Mouse (Mus musculus) cerebellum, postnatal 36 days (tissue): ENCODE data around the gene Nr0b2.
"Not testable (repeated sequence)": the region's sequence is repeated elsewhere in the genome, so short reads cannot be mapped to it uniquely, and the experiment has no call there.

Experiments used
- DNase-seq, 2 experiments: peaks; one replicate each; pipeline ENCODE4 v3.0.0; 2021 to 2022; ENCODE audit warnings: mixed read lengths in 2 of 2

Gene Nr0b2

GRCm38 (mm10) chr4:133552768-133553447, at the start of gene Nr0b2:
Gene Nr0b2, plus strand, starts transcription at chr4:133553376.
- peak in 1 of 2 experiments; percentile 21 for DNase-seq

- no peak for DNase-seq
Measured at GRCm38 (mm10) chr4:133504300-133504699, 48.9 kb upstream of the Nr0b2 start.

- DNase-seq = no peak
Measured at GRCm38 (mm10) chr4:133504755-133505485, 48.3 kb upstream of the Nr0b2 start.

DNA sequence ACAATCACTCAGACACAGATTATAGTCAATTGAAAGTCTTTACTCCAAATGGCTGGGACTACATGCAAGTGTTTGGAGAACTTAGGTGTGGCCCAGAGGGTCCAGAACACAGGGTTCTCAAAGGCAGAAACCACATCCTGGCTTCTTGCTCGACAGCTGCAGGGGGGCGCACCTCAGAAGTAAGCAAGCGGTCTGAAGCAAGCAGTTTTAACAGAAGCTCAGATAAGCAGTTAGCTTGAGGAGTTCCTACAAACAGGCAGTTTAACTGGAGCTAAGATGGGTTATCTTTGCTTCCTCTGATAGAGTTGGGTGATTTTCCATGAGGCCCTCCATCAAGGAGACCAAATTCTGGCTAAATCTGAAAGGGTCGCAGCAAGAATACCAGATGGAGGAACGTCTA, 46.6 kb upstream of the Nr0b2 start:
- DNase-seq = no peak

- peak; percentile 70 to 76 for DNase-seq
Measured at GRCm38 (mm10) chr4:133508990-133509389, 44.2 kb upstream of the Nr0b2 start.

DNA sequence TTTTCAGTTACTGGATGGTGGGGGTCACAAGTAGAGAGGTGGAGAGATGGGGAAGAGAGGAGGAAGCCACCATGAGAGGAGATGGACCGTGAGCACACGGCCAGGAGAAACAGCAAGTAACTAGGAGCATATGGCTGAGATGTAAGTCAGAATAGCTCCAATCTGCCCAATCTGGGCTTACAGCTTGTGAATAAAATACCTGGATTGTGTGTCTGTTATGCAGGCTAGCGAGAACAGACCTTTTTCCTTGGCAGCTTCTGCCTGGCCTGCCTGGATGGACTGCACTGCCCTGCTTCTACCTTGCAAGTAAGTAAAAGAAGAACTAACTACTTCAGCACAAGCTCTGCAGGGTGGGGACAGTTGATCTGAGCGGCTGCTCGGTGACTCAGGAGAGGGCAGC, 42.1 kb upstream of the Nr0b2 start:
- peak in 1 of 2 experiments; percentile 31 for DNase-seq

- DNase-seq = not testable (repeated sequence)
Measured at GRCm38 (mm10) chr4:133512511-133512910, 40.7 kb upstream of the Nr0b2 start.

GRCm38 (mm10) chr4:133512972-133513371, 40.2 kb upstream of the Nr0b2 start:
- DNase-seq = peak; percentile 85 to 88

- DNase-seq = no peak
Measured at GRCm38 (mm10) chr4:133518601-133519368, 34.4 kb upstream of the Nr0b2 start, which contains the start of gene Kdf1. Gene Kdf1, plus strand, starts transcription at chr4:133518963.

DNA sequence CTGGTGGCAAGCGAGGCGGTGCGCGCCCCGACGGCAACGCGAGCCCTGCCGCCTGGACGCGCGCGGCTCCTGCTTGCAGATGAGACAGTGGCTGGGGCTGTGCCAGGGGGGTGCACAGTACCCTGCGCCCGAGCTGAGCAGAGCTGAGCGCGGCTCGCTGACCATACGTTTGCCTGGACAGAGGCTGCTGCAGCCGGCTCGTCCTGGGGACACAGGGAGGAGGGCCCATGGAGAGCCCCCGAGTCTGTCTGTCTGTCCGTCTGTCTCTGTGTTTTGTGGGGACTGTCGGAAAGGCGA, 33.9 kb upstream of the Nr0b2 start:
- no peak for DNase-seq

DNA sequence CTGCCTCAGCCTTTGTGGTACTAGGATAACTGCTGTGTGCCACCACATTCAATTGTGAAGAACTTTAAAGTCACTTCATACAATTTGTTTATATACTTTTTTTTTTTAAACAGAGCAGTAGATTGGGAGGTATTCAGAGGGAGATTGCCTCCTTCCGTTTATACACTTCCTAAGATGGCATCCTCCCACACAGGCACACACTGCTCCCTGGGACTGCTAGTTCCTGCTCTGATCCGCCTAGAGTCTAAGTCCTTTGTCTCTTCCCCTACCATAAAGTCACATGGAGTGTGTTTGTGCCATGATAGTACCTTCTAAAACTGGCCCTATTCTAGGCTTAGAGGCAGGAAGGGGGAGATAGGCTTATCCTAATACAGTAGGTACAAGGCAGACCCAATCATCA, 31.7 kb upstream of the Nr0b2 start:
- no peak for DNase-seq

DNA sequence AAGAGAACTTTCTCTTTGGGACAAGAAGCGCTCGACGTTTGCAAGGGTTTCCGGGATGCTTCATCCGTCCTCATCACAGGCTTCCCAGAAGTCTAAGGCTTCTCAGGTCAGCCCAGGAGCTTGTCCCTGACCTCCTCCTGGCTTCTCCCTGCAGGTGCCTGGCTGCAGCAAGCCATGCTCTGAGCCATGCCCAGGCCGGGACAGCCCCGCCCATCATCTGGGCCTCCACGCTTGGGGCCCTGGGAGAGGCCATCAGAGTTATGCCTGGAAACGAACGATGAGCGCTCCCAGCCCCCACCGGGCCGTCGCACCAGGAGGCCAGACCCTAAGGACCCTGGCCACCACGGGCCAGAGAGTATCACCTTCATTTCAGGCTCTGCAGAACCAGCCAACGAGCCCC, 25.4 kb upstream of the Nr0b2 start:
- DNase-seq = no peak

- no peak for DNase-seq
Measured at GRCm38 (mm10) chr4:133532777-133533176, 20.4 kb upstream of the Nr0b2 start.

DNA sequence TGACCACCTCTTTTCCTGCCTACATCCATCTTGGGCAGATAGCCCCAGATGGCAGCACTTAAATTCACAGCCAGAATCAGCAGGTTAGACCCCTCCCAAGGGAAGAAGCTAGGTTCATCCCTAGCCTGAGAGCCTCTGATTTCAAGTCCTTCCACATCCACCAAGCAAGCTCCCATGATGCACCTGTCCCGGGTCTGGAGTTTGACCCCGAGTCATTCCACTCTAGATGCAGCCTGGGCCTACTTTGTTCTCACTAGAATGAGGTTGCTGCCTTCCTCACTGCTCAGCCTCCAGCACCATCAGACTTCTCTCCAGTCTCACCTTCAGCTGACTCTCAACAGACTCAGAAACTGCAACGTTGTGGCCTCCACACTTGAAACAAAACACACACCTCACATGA, 17.1 kb upstream of the Nr0b2 start:
- no peak for DNase-seq

DNA sequence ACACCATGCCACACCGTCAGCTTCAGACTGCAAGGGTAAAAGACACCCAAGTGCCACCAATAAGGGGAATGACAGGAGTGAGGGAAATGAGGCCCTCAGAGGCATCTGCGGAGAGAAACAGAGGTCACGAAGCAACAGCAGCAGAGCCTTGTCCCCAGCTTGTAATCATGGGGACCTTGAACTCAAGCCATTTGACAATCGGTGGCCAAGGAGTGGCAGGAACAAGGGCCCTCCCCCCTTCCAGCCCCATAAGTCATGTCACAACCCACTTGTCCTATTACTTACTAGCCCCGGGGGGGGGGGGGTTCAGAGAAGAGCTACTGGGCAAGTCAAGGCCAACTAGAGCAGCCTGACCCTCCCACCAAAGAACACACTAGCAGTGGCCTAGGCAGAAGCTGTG, 16.5 kb upstream of the Nr0b2 start:
- DNase-seq = no peak

DNA sequence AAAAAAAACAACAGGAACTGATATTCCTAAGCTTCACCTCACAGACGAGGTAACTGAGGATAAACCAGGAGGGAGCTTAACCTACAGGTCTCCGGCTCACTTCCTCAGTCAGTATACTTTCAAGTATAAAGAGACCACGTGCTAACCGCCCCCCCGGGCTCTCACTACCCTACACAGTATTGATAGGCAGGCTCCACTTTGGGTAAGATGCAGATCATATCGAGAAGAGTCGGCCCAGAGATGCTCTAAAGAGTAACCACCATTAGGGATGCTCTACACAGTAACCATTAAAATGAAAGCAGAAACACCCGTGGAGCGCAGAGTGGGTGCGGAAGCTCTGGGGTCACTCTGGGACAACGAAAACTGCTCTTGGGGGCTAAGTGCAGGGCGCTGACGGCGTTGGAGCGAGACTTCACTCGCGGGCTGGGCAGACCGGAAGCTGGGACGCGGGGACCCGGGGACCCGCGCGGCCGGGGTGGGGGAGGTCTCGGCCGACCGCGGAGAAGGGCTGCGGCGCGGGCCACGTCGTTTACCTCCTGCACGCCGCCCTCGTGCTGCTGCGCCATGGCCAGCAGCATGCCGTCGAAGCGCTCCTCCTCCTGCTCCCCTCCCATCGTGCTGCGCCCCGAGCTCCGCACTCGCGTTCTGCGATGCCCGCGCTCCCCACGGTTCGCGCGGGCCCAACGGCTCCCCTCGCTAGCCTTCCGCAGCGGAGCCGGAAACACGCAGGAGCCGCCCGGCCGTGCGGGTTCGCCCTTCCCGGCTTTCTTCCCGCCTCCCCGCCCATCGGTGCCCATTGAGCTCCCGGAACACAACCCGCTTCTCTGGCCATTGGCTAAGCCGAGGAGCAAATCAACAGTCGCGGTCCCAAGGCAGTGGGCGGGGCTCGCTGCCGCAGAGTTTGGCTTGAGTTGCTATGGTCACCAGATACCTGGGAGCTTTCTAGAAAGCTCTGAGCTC, 7.6 kb upstream of the Nr0b2 start, which contains the start of gene Nudc:
TSS of gene Nudc (minus strand) at position 725 of the 960 bp plus-strand sequence.
- peak; percentile 95 to 96 for DNase-seq

DNA sequence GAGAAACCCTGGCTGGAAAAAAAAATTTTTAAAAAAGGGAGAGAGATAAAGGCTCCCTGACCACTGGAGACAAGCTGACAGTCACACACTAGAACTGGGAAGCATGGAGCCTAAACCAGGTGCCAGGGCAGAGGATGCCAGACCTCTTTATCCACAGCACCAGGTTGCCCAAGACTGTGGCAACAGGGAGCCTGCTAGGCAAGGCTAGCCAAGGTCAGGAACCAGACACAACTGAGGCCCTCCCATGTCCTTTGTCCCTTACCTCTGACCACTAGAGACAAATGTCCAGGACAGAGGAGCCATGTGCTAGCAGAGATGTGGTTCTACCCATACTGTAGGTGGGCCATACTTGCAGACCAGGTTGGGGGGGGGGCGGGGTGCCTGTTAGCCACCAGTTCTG, 1.1 kb upstream of the Nr0b2 start:
- no peak for DNase-seq

DNA sequence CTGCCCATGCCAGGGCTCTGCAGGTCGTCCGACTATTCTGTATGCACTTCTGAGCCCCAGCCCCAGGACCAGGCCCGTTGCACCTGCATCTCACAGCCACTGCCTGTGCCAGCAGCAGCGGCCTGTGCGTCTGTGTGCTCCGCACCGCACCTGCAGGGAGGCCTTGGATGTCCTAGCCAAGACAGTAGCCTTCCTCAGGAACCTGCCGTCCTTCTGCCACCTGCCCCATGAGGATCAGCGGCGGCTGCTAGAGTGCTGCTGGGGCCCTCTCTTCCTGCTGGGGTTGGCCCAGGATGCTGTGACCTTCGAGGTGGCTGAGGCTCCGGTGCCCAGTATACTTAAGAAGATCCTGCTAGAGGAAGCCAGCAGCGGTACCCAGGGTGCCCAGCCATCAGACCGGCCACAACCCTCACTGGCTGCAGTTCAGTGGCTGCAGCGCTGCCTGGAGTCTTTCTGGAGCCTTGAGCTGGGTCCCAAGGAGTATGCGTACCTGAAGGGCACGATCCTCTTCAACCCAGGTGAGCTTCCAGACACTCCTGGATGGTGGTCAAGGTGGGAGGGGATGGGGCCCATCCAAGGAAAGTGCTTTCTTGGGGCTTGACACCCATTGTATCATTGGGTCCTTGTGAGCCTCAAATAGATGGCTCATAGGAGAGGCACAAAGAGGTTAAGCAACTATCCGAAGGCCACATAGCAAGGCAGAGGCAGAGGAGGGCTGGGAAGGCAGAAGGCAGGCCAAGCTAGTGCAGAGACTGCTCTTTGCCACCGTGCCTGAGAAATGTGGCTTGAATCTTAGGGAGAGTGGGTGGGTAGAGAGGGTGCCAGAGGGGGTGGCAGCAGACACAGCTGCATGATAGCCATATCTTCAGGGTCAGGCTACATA, 513 bp downstream of the Nr0b2 start:
- DNase-seq = peak; percentile 29

DNA sequence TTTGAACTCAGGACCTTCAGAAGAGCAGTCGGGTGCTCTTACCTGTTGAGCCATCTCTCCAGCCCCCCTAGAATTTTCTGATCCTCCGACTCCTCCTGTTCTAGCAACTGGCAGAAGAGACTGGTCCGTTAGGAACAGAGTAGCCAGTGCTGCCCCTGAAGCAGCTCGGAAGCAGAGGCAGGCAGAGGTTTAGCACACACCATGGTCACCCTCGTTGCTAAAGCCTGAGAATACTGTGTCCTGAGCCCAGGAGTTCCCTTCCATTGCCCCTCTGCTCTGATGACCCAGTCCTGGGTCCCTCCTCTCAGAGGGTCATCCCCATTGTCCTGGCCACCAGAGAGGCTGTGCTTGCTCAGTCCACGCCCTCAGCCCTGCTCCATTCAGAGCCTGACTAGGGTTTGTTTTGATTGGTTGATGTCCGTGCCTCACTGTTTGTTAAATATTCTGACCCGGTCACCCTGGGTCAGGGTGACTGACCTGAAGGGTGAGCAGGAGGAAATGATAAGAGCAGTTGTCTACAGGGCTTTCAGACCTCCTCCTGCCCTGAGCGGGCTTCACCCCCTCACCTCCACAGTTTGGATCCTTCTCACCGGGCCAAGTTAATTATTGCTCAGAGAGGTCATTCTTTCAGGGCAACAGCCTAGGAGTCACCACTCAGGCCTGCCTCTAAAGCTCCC, 4.0 kb downstream of the Nr0b2 start:
- no peak for DNase-seq

DNA sequence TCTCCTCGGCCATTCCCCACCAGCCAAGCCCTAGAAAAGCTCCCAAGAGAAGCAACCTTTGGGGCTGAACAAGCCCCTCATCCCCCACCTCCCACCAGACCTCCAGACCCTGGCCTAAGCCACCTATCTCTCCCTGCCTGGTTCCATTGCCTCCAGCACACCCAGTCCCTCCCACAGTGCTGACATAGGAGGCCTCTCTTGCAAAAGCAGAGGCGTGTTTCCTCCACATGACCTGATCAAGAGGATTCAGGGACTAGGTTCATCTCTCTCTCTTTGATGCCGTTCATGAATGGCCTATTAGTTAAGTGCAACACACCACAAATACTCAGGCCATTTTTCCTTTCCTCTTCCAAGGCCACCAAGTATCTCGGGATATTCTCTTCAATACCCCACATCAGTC, 6.7 kb downstream of the Nr0b2 start:
- DNase-seq = no peak

- no peak for DNase-seq
Measured at GRCm38 (mm10) chr4:133561622-133562021, 8.4 kb downstream of the Nr0b2 start.
